Mouse (Mus musculus) right cerebral cortex, postnatal 10 days (tissue): ENCODE measurements around the gene Cep126.

Source experiments
- DNase-seq, 2 experiments: peaks; one replicate each; pipeline ENCODE4 v3.0.0; 2021; ENCODE audit warnings: low spot score in 2 of 2

Cep126 gene

DNA sequence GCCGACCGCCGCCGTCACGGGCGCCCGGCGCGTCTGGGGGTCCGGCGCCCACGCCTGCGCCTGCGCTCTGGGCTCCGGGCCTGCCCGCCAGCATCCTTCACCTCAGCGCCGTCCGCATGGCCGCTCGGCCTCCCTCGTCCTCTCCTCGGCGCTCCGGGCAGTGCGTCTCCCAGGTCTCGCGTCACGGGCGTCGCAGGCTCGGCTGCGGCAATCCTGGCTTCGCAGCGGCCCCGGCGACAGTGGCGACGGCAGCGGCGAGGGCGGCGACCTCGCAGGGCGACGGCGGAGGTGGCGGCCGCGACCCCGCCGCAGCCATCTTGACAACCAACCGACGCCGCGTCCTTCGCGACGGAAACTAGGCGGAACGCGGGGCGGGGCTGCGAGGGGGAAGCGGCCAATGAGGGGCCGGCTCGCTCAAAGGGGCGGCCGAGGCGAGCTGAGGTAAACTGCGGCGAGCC is at the start of gene Cep126:
Gene Cep126 (minus strand): TSS at position 178 of the 458 bp plus-strand sequence.
- peak; percentile 86 to 87 for DNase-seq

DNA sequence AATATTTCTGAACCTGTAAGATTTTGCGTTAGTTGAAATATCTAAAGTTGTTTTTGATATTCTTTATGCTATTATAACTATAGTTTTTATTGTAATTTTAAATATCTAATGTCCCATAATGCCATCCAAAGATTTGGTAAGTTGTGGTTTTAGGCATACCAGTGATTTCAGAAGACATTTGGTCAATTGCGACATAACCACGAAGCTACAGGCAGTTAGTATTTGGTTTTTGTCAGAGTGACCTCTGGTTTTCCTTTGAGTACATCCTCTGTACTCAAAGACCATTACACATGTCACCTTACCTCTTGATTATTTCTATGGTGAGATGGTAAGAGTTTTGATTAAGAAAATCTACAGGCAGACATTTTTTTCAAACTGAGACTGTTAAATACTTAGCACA is 45.5 kb upstream of the Cep126 start:
- DNase-seq = no peak

DNA sequence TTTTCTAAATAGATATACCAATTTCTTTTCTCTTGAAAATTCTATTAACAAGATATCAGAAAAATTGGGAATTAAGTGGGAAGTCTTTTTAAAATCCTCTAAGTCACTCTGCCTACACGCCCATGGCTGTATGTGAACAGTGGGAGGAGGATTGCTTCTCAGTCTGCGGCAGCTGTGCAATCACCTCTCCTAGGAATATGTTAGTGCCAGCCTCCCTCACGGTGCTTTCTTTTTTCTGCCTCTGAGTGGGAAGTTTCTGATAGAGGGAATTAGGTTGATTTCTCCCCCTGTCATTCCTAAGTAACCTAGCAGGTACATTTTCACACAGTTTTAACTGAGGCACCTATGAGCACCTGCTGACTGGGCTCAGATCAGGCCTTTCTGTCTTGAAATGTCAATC is 43.0 kb upstream of the Cep126 start:
- peak; percentile 19 to 21 for DNase-seq

DNA sequence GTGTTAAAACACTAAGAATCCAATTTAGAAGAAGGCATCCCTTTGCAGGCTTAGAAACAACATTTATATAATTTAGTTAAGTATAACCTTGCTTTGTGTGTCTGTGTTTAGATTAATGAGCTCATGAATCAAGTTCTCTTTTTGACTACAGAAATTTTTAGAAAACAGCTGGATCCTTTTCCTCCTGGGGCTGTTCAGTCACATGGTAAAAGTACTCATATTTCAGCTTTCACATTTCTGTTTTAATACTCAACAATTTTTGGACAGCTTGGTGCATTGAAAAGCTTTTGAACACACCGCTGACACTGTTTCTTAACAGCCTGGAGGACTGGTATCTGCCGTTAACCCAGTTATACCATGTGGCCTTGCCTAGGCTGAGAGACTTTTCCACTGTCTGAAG is 22.9 kb upstream of the Cep126 start:
- no peak for DNase-seq

DNA sequence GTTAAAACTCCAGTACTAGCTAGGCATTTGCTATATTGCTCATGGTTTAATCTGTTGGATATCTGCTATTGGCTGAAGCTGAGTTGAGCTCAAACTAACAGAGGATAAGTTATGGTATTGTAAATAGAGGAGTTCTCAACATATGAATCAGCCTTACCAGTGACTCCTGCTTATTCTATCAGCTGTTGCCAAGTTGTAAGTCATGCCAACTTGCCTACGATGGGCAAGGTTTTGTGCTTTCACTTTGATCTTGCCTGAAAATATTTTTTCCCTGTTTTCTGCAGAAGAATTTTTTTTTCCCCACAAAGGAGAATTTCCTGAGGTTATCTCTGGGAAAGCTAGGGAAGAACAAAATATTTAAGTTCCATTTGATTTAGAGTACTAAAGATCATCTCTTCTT is 5.4 kb upstream of the Cep126 start:
- DNase-seq = no peak

DNA sequence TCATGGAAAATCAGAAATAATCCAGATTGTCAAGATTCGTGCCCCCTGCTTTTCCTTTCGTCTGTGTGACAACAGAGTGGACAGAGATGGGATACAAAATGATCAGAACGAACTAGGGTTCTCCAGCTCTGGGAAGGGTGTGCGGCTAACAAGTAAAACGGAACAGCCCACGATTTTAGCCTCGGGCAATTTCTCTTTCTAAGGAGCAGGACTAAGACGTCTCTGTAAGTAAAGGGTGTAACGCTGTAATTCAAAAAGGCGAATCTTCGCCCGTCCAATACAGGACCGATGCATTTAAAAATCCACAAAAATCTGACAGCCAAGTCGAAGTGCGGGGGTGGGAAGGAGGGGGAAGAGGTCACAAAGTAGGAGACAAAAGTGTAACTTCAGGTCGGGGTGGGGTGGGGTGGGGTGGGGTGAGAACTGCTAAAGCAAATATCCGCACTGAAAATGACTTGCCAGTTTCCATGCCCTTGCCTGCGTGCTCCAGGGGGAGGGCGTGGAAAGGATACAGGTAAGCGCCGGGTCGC is 443 bp downstream of the Cep126 start:
- DNase-seq = no peak

DNA sequence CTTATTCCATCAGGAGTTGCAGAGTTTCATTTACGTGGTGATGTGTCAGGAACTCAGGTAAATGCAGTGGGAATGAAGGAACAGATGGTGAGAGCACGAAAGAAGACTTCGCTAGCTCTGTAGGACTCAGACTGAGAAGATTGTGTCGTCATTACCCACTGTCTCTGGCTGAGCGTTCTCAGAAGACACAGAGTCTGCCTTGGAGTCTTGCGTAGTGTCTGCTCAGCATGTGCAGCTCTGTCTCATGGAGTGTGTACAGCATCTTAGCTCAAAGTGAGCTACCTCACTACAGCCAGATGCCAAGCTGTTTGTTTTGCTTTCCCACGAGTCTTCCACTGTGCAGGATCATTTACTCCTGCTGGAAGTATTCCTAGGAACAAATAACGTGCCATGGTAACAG is 10.6 kb downstream of the Cep126 start:
- DNase-seq = no peak

DNA sequence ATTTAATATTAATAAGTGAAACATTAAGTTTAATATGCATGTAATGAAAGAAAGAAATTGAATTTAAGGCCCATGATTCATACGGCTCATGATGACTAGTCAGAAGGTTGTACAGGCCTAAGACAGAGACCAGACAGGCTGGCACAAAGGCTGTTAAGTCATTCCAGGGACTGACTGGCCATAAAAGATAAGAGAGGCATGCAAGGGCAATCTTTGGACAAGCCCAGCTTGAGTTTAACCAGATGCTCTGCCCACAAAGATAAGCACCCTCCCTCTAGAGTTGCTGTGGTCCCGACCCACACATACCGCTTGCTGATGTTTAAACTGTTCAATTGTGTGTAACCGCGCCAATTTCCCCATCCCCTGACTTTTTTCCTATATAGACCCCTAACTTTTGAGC is 19.6 kb downstream of the Cep126 start:
- DNase-seq = no peak

DNA sequence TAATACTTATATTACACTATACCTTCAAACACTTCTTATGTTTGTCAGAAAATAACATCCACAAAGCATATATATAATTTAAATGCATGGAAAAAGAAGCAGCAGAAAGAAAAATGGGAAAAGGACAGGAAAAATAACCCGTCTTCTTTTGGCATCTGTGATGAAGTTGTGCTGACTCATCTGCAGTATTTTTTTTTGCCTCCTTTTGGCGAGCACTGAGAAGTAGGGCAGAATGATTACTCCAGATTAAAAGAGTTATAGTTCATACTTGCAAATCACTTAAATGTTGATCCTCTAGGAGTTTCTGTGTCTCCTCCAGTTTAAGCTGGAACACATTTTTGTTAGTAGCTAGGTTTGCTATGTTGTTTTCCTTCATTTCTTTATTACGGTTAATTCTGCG is 31.0 kb downstream of the Cep126 start:
- DNase-seq = no peak

DNA sequence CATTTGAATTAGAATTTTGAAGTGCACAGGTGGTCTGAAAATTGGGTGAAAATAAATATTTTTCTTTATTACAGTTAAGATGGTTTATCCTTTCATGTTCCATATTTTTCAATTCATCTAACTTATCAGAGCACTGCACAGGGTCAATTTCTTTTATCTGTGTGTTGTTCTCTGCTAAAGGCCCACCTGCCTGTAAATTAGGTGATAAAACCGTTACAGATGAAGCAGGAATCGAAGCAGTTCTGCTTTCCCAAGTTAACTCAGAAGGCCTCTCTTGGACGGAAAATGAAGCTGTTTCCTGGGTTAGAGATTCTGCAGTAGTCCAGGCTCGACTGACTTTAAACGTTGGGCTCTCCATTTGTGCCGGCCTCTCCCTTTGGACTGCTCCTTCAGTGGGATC is 33.1 kb downstream of the Cep126 start:
- DNase-seq = no peak

DNA sequence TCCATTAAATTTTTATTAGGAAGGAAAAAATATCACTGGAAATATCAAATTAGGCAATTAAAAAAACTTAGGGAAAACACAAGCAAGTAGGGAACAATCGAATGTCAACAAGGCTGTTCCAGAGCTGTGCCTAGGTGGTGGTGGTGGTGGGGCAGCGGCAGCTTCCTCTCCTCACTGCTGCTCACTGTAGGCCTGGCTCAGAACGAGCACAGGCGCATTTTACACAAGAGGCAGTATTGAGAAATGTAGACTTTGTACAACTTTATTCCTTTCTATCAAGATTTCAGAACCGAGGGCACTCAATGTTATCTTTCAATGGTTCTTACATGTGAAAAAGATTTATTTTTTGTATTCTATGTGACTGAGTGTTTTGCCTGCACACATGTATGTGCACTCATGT is 55.2 kb downstream of the Cep126 start:
- DNase-seq = no peak

DNA sequence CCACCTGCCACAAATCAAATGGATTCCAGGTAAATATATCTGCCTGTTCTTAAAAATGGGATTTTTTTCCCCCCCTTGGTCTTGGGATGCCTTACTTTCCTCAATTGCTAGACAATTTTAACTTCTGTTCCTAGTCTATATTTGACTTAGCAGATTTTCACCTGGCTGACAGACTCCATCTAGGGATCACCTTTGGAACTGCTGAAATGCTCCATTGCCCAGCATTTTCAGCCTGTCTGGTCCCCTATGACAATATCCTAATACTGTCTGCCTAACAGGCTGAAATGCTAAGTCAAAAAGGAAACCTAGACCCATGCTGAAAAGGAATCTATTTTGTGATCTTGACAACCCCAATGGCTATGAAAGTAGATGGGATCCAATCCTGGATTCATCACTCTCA is 59.7 kb downstream of the Cep126 start:
- no peak for DNase-seq

DNA sequence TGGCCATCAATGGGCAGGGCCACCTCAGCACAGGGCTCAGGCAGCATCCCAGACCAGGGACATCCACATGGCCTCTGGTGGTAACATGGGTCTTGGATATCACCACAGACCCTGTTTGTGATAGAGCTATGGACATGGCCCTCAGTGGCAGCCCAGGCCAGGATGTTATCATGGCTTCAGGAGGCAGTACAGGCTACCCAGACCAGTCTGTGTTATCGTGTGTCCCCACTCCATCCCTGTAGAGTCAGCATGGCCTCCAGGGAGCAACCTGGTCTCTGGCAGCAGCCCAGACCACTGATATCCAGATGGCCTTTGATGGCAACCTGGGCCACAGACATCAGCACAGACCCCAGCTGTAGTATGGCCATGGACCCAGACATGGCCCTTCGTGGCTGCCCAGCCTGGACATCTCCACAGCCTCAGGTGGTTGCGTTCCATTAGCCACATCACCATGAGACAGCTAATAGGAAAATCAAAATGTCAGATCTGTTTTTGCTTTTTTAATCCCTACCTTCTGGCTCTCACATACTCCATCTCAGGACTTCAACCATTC is 60.8 kb downstream of the Cep126 start:
- DNase-seq = no peak

DNA sequence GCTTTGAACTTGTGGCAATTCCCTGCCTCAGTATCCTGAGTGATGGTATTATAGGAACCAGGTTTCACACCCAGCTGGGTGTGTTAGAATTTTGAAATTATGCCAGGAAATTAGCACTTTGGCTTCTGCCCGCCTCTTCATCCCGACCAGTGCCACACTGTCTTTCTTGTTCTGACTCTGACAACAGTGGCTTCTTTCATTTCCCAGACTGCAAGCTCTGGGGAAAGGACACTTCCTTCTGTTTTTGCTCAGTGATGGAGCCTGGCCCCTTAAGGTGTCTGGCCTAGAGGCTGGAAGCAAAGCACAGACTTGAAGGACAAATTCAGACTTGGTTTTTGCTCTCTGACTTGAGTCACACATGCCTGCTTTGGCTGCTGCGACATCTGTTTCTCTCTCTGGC is 74.5 kb downstream of the Cep126 start:
- DNase-seq = peak in 1 of 2 experiments; percentile 28

DNA sequence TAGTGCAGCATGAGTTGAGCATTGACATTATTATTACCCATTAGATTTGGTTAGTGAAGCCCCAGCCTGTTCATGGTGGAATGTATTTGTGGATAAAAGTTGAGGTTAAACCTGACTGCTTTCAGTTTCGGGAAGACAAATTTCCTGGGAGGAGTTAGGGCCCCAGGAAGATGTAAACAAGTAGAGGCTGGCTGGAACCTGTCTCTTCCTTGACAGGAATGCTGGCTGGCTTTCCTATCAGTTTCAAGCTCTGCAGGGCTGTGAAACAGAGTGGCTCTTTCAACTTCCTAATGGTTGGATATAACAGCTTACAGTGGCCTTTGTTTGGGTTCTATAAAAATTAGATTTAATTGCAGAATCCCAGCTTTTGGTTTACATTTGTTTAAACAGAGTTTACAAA is 79.3 kb downstream of the Cep126 start:
- DNase-seq = no peak

DNA sequence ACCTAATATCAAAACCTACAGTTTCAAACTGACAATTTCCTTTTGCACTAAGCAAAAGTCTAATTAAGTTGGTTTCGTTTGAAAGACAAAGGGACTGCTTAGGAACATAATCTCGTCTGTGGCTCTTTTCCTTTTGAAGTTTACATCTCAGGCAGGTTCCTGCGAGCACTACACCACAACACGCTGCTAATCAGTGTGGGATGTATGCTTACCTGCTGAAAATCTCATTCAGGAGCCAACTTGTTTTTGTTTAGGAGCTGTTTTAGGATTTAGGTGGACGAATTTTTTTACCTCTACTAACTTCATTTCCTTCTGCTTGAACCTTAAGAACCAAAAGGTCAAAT is 91.1 kb downstream of the Cep126 start:
- no peak for DNase-seq

DNA sequence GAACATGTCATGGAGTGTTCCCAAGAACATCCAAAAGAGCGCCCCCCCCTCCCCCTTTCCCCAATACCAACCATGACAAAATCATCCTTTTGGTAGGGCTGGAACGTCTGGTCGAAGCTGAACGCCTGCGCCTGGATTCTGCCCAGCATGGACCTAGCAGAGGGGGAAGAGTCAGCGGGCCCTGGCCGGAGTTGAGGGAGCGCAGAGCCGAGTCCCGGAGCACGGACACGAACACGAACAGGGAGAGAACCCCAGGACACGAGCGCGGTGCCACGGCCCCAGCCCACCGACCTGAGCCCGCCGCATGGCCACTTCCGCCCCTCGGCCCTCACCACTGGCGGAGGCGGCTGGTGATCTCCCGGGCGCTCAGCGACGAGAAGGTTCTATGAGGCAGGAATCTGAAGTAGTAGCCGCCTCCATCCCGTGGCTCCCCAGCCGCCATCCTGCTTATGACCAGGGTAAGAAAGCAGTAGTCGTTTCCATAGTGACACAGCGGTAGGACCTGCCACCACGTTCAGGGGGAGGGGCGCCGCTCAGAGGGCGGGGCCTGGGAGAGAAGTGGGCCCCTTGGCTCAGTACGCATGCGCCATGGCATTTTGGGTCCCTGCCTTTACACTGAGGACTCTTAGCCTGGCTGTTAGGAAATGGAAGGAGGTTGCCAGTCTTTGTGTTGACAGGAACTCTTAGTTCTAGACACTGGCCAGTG is 91.6 kb downstream of the Cep126 start, which contains the start of gene Cfap300:
Gene Cfap300 (minus strand): TSS at position 486 of the 706 bp plus-strand sequence.
- DNase-seq = peak; percentile 97 to 98

DNA sequence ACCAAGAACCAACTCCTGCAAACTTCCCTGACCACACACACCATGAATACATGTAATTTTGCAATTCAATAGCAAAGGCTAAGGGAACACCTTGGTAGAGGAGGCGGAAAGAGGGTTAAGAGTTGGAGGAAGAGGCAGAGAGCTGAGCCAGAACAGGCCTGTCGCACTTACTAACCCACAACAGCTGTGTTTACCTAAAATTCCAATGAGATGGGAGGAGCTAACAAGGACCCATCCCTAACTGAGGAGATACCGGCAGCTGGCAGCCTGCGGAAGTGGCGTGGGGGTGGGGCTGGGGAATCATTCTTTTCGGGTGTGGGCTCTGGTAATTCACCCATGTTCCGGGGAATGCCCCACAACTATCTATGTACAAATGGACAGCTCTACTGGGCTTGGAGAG is 98.5 kb downstream of the Cep126 start:
- DNase-seq = no peak

DNA sequence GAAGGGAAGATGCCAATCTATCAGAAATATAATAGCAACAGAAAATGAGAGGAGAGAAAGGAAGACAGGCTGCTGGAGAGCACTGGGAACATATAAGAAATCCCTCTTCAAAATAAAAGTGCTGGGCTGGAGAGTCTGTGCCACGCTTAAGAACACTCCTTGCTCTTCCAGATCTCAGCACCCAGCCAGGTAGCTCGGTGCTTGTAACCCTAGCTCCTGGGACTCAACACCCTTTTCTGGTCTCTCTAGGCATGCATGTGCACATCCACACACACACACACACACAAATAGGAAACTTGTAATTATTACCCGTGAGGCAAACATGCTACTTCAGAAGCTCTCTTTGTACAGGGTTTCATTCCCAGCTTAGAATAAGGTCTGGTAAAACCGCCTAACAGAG is 99.0 kb downstream of the Cep126 start:
- no peak for DNase-seq

DNA sequence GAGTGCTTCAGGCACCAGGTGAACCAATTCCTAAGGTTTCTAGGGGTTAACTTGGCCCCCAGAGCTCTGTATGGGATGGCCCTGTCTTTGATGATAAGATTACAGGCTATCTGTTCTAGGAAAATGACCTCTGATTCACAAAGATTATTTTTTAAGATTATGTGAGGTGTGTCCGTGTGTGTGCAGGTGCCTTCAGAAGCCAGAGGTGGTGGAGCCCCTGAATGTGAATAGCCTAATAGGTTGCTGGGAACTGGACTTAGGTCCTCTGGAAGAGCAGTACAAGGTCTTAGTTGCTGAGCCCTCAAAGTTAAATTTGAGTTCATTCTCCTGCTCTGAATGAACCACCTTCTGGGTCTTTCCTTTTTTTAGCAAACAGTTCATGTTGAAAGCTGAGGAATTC is 100.0 kb downstream of the Cep126 start:
- no peak for DNase-seq

DNA sequence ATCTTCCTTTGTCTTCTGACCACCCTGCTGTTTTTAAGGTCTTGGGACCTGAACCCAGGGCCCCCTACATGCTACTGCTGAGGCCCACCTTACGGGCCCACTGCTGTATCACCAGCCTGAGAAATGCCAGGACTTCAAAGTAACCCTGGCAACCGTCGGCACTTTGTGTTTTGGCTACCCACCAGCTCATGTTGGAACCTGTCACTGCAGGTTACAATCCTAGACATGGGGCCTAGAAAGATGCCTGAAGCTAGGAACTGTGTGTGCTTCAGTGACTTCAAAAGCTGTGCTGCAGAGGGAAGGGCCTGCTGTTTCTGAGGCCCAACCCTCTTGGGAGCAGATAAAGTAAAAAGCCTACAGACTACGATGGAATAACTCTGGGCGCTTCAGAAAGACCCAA is 101.2 kb downstream of the Cep126 start:
- no peak for DNase-seq
